Mouse (Mus musculus) CH12.LX (cell line): ENCODE data around the gene Slc4a7.

ENCODE experiments used
- CTCF ChIP-seq, 2 experiments: IDR thresholded peaks in 1 of 2; conservative IDR thresholded peaks in 1 of 2; 2 replicates each; pipeline ENCODE4 v1.5.1; 2011 to 2012; ENCODE audit warnings: low read depth in 2 of 2, low read length in 2 of 2, improper control_type of control experiment in 1 of 2, inconsistent platforms in 1 of 2, mild to moderate bottlenecking in 1 of 2, moderate library complexity in 1 of 2
- EP300 ChIP-seq: IDR thresholded peaks from 2 replicates; pipeline ENCODE4 v1.6.1; 2011; ENCODE audit warnings: low read length, improper control_type of control experiment
- JUND ChIP-seq: conservative IDR thresholded peaks from 2 replicates; pipeline ENCODE4 v1.6.1; 2011; ENCODE audit warnings: low read depth, low read length, improper control_type of control experiment
- MYC ChIP-seq: IDR thresholded peaks from 2 replicates; pipeline ENCODE4 v1.6.1; 2011; ENCODE audit warnings: low read depth, mild to moderate bottlenecking, improper control_type of control experiment, low read length
- POLR2A ChIP-seq: IDR thresholded peaks from 2 replicates; pipeline ENCODE4 v1.6.1; 2011; ENCODE audit warnings: low read depth, mild to moderate bottlenecking, improper control_type of control experiment, low read length
- UBTF ChIP-seq: IDR thresholded peaks from 2 replicates; pipeline ENCODE4 v1.6.1; 2012; ENCODE audit warnings: low read depth, mild to moderate bottlenecking, inconsistent platforms, low read length, improper control_type of control experiment, moderate library complexity

DNA sequence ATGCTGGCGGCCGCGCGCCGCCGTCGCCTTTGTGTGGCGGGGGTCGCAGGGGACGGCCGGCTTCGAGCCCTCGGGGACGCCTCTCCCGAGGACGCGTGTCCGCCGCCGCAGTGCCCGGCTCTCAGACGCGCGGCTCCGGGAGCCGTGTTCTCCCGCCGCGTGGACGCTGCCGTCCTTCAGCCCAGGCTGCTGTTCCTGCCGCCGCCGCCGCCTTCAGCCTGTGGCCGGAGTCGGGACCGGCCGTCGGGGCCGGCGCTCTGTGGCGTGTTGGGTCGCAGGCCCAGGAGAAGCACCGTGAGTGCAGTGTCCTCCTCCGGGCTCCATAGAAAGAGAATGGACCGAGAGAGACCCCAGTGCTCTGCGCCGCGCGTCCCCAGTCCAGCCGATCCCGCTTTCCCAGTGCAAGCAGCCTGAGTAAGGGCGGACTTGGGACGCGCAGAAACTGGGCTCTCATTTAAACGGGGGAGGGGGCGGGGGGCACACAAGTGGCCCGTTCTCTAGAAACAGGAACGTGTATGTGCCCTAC is 1.3 kb downstream of the Slc4a7 start:
- no peak for TF ChIP-seq POLR2A
- no peak for TF ChIP-seq CTCF (conservative IDR thresholded peaks at IDR 0.05 in 1 of 2, IDR thresholded peaks at IDR 0.05 in 1 of 2; ENCODE audit: low read depth in 2 of 2, low read length in 2 of 2)
- 0 out of 2 replicates have a peak, but pooled peaks have one; percentile 83 for TF ChIP-seq UBTF
- TF ChIP-seq JUND, result no peak
- no peak for TF ChIP-seq EP300
- no peak for TF ChIP-seq MYC
